8 mouse cellular contexts compared by ENCODE assay signal in the genomic region with DNA sequence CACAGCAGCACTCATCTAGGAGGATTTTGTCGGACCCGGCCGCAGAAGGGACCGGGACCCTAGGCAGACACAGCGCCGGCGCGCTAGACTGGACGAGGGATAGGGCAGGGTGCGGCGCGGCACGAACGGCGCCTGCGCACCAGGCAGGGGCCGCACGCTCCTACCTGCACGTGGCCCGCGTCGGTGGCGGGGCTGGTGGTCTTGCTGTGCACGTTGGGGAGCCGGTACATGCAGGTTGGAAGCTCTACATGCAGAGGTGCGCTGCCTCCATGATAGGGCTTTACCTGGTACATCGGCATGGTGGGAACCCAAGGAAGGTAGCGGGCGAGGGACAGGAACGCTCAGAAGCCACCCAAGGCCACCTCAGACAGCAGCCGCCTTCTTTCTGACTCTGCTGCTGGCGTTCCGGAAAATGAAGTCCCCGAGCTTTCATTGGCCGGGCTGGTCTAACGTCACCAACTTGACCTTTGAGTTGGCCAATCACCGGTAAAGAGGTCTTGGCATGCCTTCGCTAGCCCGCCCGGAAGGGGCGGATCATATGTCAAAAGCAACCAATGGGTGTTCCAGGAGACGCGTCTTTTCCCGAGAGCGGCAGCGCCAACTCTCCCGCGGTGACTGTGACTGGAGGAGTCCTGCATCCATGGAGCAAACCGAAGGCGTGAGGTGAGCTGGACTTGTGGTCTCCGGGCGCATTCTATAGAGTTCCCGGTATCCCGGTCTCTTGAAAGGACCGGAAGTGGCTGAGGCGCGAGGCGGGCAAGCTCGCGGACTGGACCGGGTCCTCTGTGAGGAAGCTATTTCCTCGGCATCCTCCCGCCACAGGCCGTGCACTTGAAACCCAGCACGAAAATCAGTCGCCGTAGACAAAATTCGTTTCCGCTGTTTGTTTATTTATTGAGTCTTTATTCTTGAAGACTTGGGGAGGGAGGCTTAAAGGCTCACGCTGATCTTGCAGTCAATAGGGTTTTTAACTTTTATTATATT. TPM values are rescaled to one million over a fixed set of nuclear protein-coding genes. Genes with fewer than 3 reads are reported as not detected.
DNase-seq lines count a peak whose midpoint lies in the region; ATAC-seq and TF ChIP-seq lines count a peak whose summit lies in the region.

A gene (minus strand): TSS at position 431 of the 984 bp plus-strand sequence.
A gene (plus strand): TSS at position 548 of the 984 bp plus-strand sequence.

- TF ChIP-seq CTCF in bone marrow, adult 2 months (IDR thresholded peaks at IDR 0.05; ENCODE audit: control insufficient read depth, insufficient read depth, low read length), result no peak; the same call in 1 of the 2 replicates
- TF ChIP-seq CTCF in midbrain, postnatal 0 days (IDR thresholded peaks at IDR 0.05), result no peak

- under 1% methylated on average over 70 of the region's 70 CpGs for WGBS in bone marrow, adult 2 months
- under 1% methylated on average over 70 of the region's 70 CpGs for WGBS in embryonic facial prominence, embryonic 15.5 days
- WGBS in limb, embryonic 14.5 days, result under 1% methylated on average over 70 of the region's 70 CpGs
- under 1% methylated on average over 70 of the region's 70 CpGs for WGBS in midbrain, postnatal 0 days

- peak; percentile 76; the same call in 1 of the 2 replicates for TF ChIP-seq POLR2A in bone marrow, adult 2 months (IDR thresholded peaks at IDR 0.05; ENCODE audit: borderline replicate concordance, control insufficient read depth, low read depth, low read length)
- 0 out of 2 replicates have a peak, but pooled peaks have one; percentile 11 for TF ChIP-seq POLR2A in limb, embryonic 14.5 days (IDR thresholded peaks at IDR 0.05; ENCODE audit: borderline replicate concordance, extremely low read depth, insufficient read depth, insufficient read length)

- H3K36me3 ChIP-seq in embryonic facial prominence, embryonic 15.5 days, result peaks cover 20% of the 10 kb centered on the region
- H3K36me3 ChIP-seq in limb, embryonic 14.5 days (ENCODE audit: control insufficient read depth, insufficient read depth, low read length), result peaks cover 29% of the 10 kb centered on the region
- peaks cover 22% of the 10 kb centered on the region for H3K36me3 ChIP-seq in midbrain, postnatal 0 days (ENCODE audit: insufficient read depth, low read length)

- peak within 1 kb of the TSS; percentile 98 for H3K4me3 ChIP-seq in bone marrow, adult 2 months (replicated peaks; ENCODE audit: control insufficient read depth, low read depth, low read length)
- peak within 1 kb of the TSS; percentile 75 for H3K4me3 ChIP-seq in embryonic facial prominence, embryonic 15.5 days (replicated peaks)
- H3K4me3 ChIP-seq in limb, embryonic 14.5 days (replicated peaks; ENCODE audit: low read length), result peak within 1 kb of the TSS; percentile 68
- H3K4me3 ChIP-seq in midbrain, postnatal 0 days (ENCODE audit: low read depth, low read length), result peak within 1 kb of the TSS; percentile 53

- no peaks in the 10 kb centered on the region for H3K27me3 ChIP-seq in embryonic facial prominence, embryonic 15.5 days
- no peaks in the 10 kb centered on the region for H3K27me3 ChIP-seq in limb, embryonic 14.5 days (ENCODE audit: control insufficient read depth, insufficient read depth, low read length)
- no peaks in the 10 kb centered on the region for H3K27me3 ChIP-seq in midbrain, postnatal 0 days (ENCODE audit: insufficient read depth, low read length)

- no peaks in the 10 kb centered on the region for H3K4me1 ChIP-seq in bone marrow, adult 2 months (ENCODE audit: control insufficient read depth, insufficient read depth, low read length)
- H3K4me1 ChIP-seq in embryonic facial prominence, embryonic 15.5 days, result peaks cover 21% of the 10 kb centered on the region
- peaks cover 17% of the 10 kb centered on the region for H3K4me1 ChIP-seq in limb, embryonic 14.5 days (ENCODE audit: control insufficient read depth, insufficient read depth, low read length)
- peaks cover 11% of the 10 kb centered on the region; the same call in 1 of the 2 replicates for H3K4me1 ChIP-seq in midbrain, postnatal 0 days (ENCODE audit: insufficient read depth, low read length)

- ATAC-seq in embryonic facial prominence, embryonic 15.5 days (ENCODE audit: insufficient number of reproducible peaks, low FRiP score, low TSS enrichment, low read depth), result peak; percentile 98
- peak; percentile 97 for ATAC-seq in limb, embryonic 14.5 days (ENCODE audit: low FRiP score, low read depth)
- peak; percentile 100 for ATAC-seq in midbrain, postnatal 0 days (ENCODE audit: low FRiP score)

- peak within 1 kb of the TSS; percentile 94 for H3K27ac ChIP-seq in bone marrow, adult 2 months (ENCODE audit: control insufficient read depth, insufficient read depth, low read depth, low read length, poor library complexity)
- H3K27ac ChIP-seq in embryonic facial prominence, embryonic 15.5 days (replicated peaks), result peak within 1 kb of the TSS; percentile 80
- H3K27ac ChIP-seq in limb, embryonic 14.5 days (replicated peaks; ENCODE audit: low read depth, low read length), result peak within 1 kb of the TSS; percentile 76
- peak within 1 kb of the TSS; percentile 75 for H3K27ac ChIP-seq in midbrain, postnatal 0 days (ENCODE audit: low read depth, low read length)

- peak within 1 kb of the TSS; percentile 56 for H3K9ac ChIP-seq in embryonic facial prominence, embryonic 15.5 days
- H3K9ac ChIP-seq in limb, embryonic 14.5 days (ENCODE audit: low read depth, low read length, severe bottlenecking), result peak within 1 kb of the TSS; percentile 64
- peak within 1 kb of the TSS; percentile 42 for H3K9ac ChIP-seq in midbrain, postnatal 0 days (replicated peaks; ENCODE audit: low read length, poor library complexity, severe bottlenecking)

- H3K4me2 ChIP-seq in embryonic facial prominence, embryonic 15.5 days (replicated peaks), result peak within 1 kb of the TSS; percentile 71
- peak within 1 kb of the TSS; percentile 71 for H3K4me2 ChIP-seq in limb, embryonic 14.5 days (replicated peaks; ENCODE audit: low read depth, low read length, severe bottlenecking)
- peak within 1 kb of the TSS; percentile 64 for H3K4me2 ChIP-seq in midbrain, postnatal 0 days (ENCODE audit: low read depth, low read length, poor library complexity, severe bottlenecking)

- no peaks in the 10 kb centered on the region for H3K9me3 ChIP-seq in embryonic facial prominence, embryonic 15.5 days (replicated peaks)
- no peaks in the 10 kb centered on the region for H3K9me3 ChIP-seq in limb, embryonic 14.5 days (ENCODE audit: control insufficient read depth, low read length)
- no peaks in the 10 kb centered on the region for H3K9me3 ChIP-seq in midbrain, postnatal 0 days (ENCODE audit: low read length)

- peak; percentile 99 for DNase-seq in 416B (ENCODE audit: low read depth)
- DNase-seq in heart, adult 8-10 months (ENCODE audit: low spot score), result peak; percentile 98
- peak; percentile 99 for DNase-seq in kidney, adult 9 months
- peak; percentile 99 for DNase-seq in limb, embryonic 14.5 days (ENCODE audit: low spot score)
- DNase-seq in midbrain, postnatal 0 days (ENCODE audit: low spot score), result peak; percentile 99
- DNase-seq in spleen, postnatal 14 days (ENCODE audit: low spot score in 2 of 2), result peak; percentile 84 to 87

RNA-seq across cellular contexts. Expression of the first gene that starts in this region (rescaled TPM):
- 21.8 and 24.3 TPM in 2 replicates for polyA plus RNA-seq in bone marrow, adult 2 months (2011; ENCODE audit: insufficient read depth, insufficient read length, low replicate concordance, missing spikeins)
- 85.4 and 91.4 TPM in 2 replicates for polyA plus RNA-seq in embryonic facial prominence, embryonic 15.5 days (2015; fragmentation: Nextera tagmentation; extraction: Ambion mirVana)
- 10 to 100 TPM; 29.4 to 31.0 (median 30.9) TPM for total RNA-seq in heart, adult 8-10 months (2022)
- polyA plus RNA-seq in limb, embryonic 14.5 days (2012; rRNA removed), result 93.0 and 94.1 TPM in 2 replicates
- 108 and 109 TPM in 2 replicates for polyA plus RNA-seq in limb, embryonic 14.5 days (2014; fragmentation: Nextera tagmentation; extraction: Ambion mirVana)
- total RNA-seq in midbrain, postnatal 0 days (2014; rRNA removed), result 52.9 and 64.0 TPM in 2 replicates
- polyA plus RNA-seq in midbrain, postnatal 0 days (2015; fragmentation: Nextera tagmentation; extraction: Ambion mirVana), result 68.4 and 74.7 TPM in 2 replicates

RNA-seq across cellular contexts. Expression of the second gene that starts in this region (rescaled TPM):
- 10.1 and 10.3 TPM in 2 replicates for polyA plus RNA-seq in bone marrow, adult 2 months (2011; ENCODE audit: insufficient read depth, insufficient read length, low replicate concordance, missing spikeins)
- polyA plus RNA-seq in embryonic facial prominence, embryonic 15.5 days (2015; fragmentation: Nextera tagmentation; extraction: Ambion mirVana), result 24.5 and 27.1 TPM in 2 replicates
- total RNA-seq in heart, adult 8-10 months (2022), result 1 to 10 TPM; 2.7 to 5.1 (median 3.6) TPM
- polyA plus RNA-seq in limb, embryonic 14.5 days (2012; rRNA removed), result 15.3 and 17.5 TPM in 2 replicates
- 25.9 and 27.0 TPM in 2 replicates for polyA plus RNA-seq in limb, embryonic 14.5 days (2014; fragmentation: Nextera tagmentation; extraction: Ambion mirVana)
- 14.0 and 20.2 TPM in 2 replicates for total RNA-seq in midbrain, postnatal 0 days (2014; rRNA removed)
- 20.2 and 24.8 TPM in 2 replicates for polyA plus RNA-seq in midbrain, postnatal 0 days (2015; fragmentation: Nextera tagmentation; extraction: Ambion mirVana)

Comparison
In these comparisons a context has a peak if more than half of its experiments do, and no peak if none do; other contexts are left out.
1. Peak in every context shown above with its lines: DNase-seq, ATAC-seq, H3K4me3 ChIP-seq and H3K27ac ChIP-seq.